Mouse (Mus musculus): Measurements from ENCODE around the gene Arv1. TPM values are rescaled to one million over a fixed set of nuclear protein-coding genes. Genes with fewer than 3 reads are reported as not detected.

Gene Arv1
- polyA plus RNA-seq (2014; fragmentation: Nextera tagmentation; extraction: Ambion mirVana) = 27.7 and 31.4 TPM in 2 replicates

DNA sequence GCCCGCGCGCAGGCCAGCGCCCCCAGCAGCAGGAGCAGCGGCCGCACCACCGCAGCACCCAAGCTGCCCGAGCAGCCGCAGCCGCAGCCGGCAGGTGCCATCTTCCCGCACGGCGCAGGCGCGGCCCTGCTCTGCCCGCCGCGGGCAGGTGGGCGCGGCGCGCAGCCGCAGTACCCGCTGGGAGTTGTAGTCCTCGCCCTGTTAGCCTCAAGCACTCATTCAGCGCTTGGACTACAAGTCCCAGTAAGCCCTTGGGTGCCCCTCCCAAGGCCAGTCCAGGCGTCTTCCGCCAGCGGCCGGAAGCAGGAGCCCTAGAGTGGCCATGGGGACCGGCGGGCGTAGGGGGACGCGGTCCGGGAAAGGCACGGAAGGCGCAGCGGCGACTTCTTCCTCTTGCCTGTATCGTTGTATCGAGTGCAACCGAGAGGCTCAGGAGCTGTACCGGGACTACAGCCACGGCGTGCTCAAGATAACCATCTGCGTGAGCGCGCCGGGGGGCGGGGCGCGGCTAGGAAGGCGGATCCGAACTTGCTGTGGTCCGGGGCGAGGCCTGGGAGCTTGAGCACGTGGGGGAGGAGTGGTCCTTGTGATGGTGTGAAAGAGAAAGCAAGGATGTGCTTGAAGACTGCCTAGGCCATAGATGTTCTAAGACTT is at the start of gene Arv1, which contains the start of gene Ttc13:
TSS of gene Arv1 (plus strand) at position 278 of the 654 bp plus-strand sequence.
TSS of gene Ttc13 (minus strand) at position 122 of the 654 bp plus-strand sequence.
- DNase-seq (ENCODE audit: low spot score) (peak; percentile 97), ATAC-seq (ENCODE audit: insufficient read depth, low FRiP score, low TSS enrichment) (peak; percentile 98)
- under 1% methylated on average over 59 of the region's 59 CpGs for WGBS
- Histone ChIP-seq H3K4me3 (ENCODE audit: low read depth, low read length) (peak within 1 kb of the TSS; percentile 91), H3K9me3 (ENCODE audit: control insufficient read depth, low read length) (no peaks in the 10 kb centered on the region), H3K36me3 (ENCODE audit: control insufficient read depth, insufficient read depth, low read length) (0 out of 2 replicates have a peak, but pooled peaks cover 2% of the 10 kb centered on the region), H3K4me1 (ENCODE audit: control insufficient read depth, insufficient read depth, low read length) (peaks cover 20% of the 10 kb centered on the region), H3K27ac (ENCODE audit: low read depth, low read length) (no peak within 1 kb of the TSS; the same call in 1 of the 2 replicates), H3K27me3 (ENCODE audit: control insufficient read depth, insufficient read depth, low read length) (no peaks in the 10 kb centered on the region), H3K4me2 (ENCODE audit: low read depth) (peak within 1 kb of the TSS; percentile 85), H3K9ac (ENCODE audit: low read length) (peak within 1 kb of the TSS; percentile 77)

DNA sequence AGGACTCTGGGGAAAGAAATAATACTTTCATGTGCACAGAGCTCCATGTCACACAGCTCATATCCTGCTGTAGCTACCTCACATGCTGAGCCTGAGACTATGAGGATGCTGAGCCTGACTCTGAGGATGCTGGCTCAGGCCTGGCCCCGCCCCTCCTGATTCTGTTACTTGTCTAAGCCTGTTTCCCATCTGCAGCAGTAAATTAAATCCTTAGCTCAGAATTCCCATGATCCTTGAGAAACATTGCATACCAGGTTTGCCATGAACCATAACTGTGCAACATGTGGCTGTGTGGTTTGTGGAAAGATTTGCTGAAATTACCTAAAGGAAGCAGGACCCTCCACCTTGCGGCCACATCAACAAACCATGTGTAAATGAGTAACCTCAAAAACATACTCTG is 49.6 kb upstream of the Arv1 start:
- H3K9me3 ChIP-seq (ENCODE audit: control insufficient read depth, low read length) = no peaks in the 10 kb centered on the region
- WGBS = 97% methylated on average over 2 of the region's 2 CpGs

DNA sequence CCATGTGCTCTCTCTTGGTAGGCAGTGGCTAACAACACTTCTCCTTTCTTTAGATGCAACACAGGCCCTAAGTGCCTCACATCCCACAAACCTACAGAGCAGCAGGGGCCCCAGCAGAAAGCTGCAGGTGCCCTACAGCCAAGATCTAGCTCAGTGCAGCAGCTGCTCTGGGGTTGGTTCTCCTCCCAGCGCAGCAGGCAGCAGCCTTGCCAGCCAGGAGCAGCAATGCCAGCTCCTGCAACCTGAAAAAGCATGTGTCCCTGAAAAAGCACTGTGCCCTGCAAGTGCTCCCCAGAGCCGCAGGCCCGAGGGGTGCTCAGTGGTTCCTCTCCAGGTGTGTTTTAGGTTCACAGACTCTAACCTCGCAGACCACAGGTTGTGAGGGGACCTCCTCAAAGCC is 45.3 kb upstream of the Arv1 start:
- Histone ChIP-seq H3K4me1 (ENCODE audit: control insufficient read depth, insufficient read depth, low read length) (no peaks in the 10 kb centered on the region), H3K4me3 (ENCODE audit: low read depth, low read length) (no peak overlapping the region), H3K9me3 (ENCODE audit: control insufficient read depth, low read length) (no peaks in the 10 kb centered on the region), H3K27me3 (ENCODE audit: control insufficient read depth, insufficient read depth, low read length) (no peaks in the 10 kb centered on the region), H3K36me3 (ENCODE audit: control insufficient read depth, insufficient read depth, low read length) (peaks cover 4% of the 10 kb centered on the region; the same call in 1 of the 2 replicates), H3K9ac (ENCODE audit: low read length) (no peak overlapping the region), H3K27ac (ENCODE audit: low read depth, low read length) (no peak overlapping the region), H3K4me2 (ENCODE audit: low read depth) (no peak overlapping the region)
- 93% methylated on average over 4 of the region's 4 CpGs for WGBS
- DNase-seq (ENCODE audit: low spot score) (no peak), ATAC-seq (ENCODE audit: insufficient read depth, low FRiP score, low TSS enrichment) (no peak)

More for the DNA sequence above, 49.6 kb upstream of the Arv1 start:
- no peak overlapping the region for H3K4me2 ChIP-seq (ENCODE audit: low read depth)
- H3K27me3 ChIP-seq (ENCODE audit: control insufficient read depth, insufficient read depth, low read length) = no peaks in the 10 kb centered on the region
- no peak overlapping the region for H3K9ac ChIP-seq (ENCODE audit: low read length)
- ATAC-seq (ENCODE audit: insufficient read depth, low FRiP score, low TSS enrichment) (no peak), DNase-seq (ENCODE audit: low spot score) (no peak)
- H3K4me3 ChIP-seq (ENCODE audit: low read depth, low read length) = no peak overlapping the region
- H3K4me1 ChIP-seq (ENCODE audit: control insufficient read depth, insufficient read depth, low read length) = no peaks in the 10 kb centered on the region
- H3K27ac ChIP-seq (ENCODE audit: low read depth, low read length) = no peak overlapping the region
- H3K36me3 ChIP-seq (ENCODE audit: control insufficient read depth, insufficient read depth, low read length) = no peaks in the 10 kb centered on the region

DNA sequence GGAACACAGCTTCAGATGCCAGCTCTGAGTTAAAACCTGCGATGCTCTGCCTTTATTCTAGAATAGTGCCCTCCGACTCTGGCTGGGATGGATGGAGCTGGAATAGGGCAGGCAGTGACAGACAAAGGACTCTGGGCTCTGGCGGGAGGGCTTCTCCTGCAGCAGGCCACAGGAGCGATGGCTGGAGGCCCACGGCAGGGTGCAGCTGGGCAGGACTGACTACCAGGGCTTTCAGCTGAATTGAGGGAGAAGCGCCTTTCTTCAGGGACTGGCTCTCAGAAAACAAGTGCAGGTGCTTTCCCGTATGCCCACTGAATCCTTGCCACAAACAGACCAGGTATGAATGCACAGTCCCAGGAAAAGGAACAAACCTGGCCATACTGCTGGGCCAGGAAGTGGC is 44.9 kb upstream of the Arv1 start:
- no peak overlapping the region for H3K4me3 ChIP-seq (ENCODE audit: low read depth, low read length)
- no peak overlapping the region for H3K9ac ChIP-seq (ENCODE audit: low read length)
- no peaks in the 10 kb centered on the region for H3K27me3 ChIP-seq (ENCODE audit: control insufficient read depth, insufficient read depth, low read length)
- no peaks in the 10 kb centered on the region for H3K4me1 ChIP-seq (ENCODE audit: control insufficient read depth, insufficient read depth, low read length)
- peaks cover 5% of the 10 kb centered on the region; the same call in 1 of the 2 replicates for H3K36me3 ChIP-seq (ENCODE audit: control insufficient read depth, insufficient read depth, low read length)
- ATAC-seq (ENCODE audit: insufficient read depth, low FRiP score, low TSS enrichment) (no peak), DNase-seq (ENCODE audit: low spot score) (no peak)
- H3K4me2 ChIP-seq (ENCODE audit: low read depth) = no peak overlapping the region
- H3K27ac ChIP-seq (ENCODE audit: low read depth, low read length) = no peak overlapping the region
- no peaks in the 10 kb centered on the region for H3K9me3 ChIP-seq (ENCODE audit: control insufficient read depth, low read length)
- 94% methylated on average over 7 of the region's 7 CpGs for WGBS

DNA sequence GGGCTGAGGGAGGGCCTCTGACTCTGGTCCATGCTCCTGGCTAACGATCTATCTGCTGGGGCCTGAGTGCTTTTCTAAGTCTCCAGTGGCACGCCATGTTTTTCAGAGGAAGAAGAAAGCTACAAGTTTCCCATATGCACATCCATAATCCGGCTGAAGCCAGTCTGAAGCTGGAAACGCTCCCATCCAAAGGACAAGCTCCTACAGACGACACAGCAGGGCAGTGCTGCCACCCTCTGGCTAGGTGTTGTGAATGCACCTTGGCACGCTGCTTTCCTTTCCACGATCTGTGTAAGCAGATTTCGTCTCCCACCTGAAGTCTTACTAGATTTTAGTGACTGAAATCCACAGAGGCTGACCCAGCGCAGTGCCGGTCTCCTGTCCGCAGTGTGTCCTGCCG is 44.5 kb upstream of the Arv1 start:
- ATAC-seq (ENCODE audit: insufficient read depth, low FRiP score, low TSS enrichment) (no peak), DNase-seq (ENCODE audit: low spot score) (peak; percentile 80)
- no peak overlapping the region for H3K4me2 ChIP-seq (ENCODE audit: low read depth)
- H3K36me3 ChIP-seq (ENCODE audit: control insufficient read depth, insufficient read depth, low read length) = peaks cover 5% of the 10 kb centered on the region; the same call in 1 of the 2 replicates
- no peak overlapping the region for H3K27ac ChIP-seq (ENCODE audit: low read depth, low read length)
- H3K27me3 ChIP-seq (ENCODE audit: control insufficient read depth, insufficient read depth, low read length) = no peaks in the 10 kb centered on the region
- no peaks in the 10 kb centered on the region for H3K4me1 ChIP-seq (ENCODE audit: control insufficient read depth, insufficient read depth, low read length)
- H3K4me3 ChIP-seq (ENCODE audit: low read depth, low read length) = no peak overlapping the region
- no peak overlapping the region for H3K9ac ChIP-seq (ENCODE audit: low read length)
- H3K9me3 ChIP-seq (ENCODE audit: control insufficient read depth, low read length) = no peaks in the 10 kb centered on the region
- 61% methylated on average over 12 of the region's 12 CpGs for WGBS

DNA sequence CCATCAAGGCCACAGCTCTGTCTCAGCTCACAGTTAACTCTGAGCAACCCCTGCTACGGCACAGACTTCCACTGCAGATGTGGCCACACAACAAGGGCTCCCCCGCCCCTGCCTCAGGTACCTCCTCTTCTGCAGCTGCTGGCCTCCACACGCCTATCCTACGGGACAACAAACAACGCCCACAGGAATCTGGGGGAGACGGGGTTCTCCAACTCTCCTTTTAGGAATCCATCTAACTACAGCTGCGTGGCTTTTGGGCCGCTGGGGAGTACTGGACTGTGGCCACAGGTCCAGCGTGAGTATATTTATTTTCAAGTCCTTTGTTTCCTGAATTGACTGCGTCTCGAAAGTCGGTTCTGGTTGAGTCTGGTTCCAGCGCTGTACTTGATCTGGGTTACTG is 43.7 kb upstream of the Arv1 start:
- no peak overlapping the region for H3K4me2 ChIP-seq (ENCODE audit: low read depth)
- H3K27me3 ChIP-seq (ENCODE audit: control insufficient read depth, insufficient read depth, low read length) = no peaks in the 10 kb centered on the region
- peaks cover 7% of the 10 kb centered on the region for H3K36me3 ChIP-seq (ENCODE audit: control insufficient read depth, insufficient read depth, low read length)
- DNase-seq (ENCODE audit: low spot score) (no peak), ATAC-seq (ENCODE audit: insufficient read depth, low FRiP score, low TSS enrichment) (no peak)
- H3K4me1 ChIP-seq (ENCODE audit: control insufficient read depth, insufficient read depth, low read length) = no peaks in the 10 kb centered on the region
- H3K4me3 ChIP-seq (ENCODE audit: low read depth, low read length) = no peak overlapping the region
- no peak overlapping the region for H3K9ac ChIP-seq (ENCODE audit: low read length)
- no peak overlapping the region for H3K27ac ChIP-seq (ENCODE audit: low read depth, low read length)
- H3K9me3 ChIP-seq (ENCODE audit: control insufficient read depth, low read length) = no peaks in the 10 kb centered on the region
- WGBS = 94% methylated on average over 13 of the region's 13 CpGs

DNA sequence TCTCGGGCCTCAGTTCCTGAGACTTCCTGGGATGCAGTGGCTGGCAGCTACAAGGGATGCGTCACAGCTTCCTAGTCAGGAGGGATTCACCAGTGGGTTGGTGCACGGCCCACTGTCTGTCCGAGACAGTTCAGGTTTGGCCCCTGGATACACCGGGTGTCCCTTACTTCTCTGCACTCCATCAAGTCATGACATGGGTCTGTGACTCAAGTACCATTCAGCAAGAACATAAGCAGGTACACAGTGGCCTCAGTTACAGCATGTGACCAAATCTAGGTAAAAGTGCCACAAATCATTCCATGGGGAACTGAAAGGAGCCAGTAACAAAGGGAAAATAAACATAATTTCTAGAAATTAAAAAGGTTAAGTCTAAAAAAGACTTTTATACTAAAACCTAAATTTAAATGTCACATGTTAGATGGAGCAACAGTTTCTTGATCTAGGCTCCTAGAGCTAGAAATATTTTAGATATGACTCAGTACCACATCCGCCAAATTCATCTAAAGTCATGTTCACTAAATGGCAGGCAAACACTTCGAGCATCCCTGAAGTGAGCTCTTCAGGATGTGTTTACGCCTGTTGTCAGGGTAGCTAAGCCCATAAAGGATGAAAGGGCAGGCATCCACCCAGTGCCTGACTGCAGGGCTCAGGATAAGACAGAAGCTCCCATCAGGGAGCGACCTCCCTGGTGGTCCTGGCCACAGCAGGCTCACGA is 40.7 kb upstream of the Arv1 start:
- peaks cover 9% of the 10 kb centered on the region for H3K36me3 ChIP-seq (ENCODE audit: control insufficient read depth, insufficient read depth, low read length)
- no peak overlapping the region for H3K4me2 ChIP-seq (ENCODE audit: low read depth)
- H3K9me3 ChIP-seq (ENCODE audit: control insufficient read depth, low read length) = no peaks in the 10 kb centered on the region
- 89% methylated on average over 10 of the region's 10 CpGs for WGBS
- no peak overlapping the region for H3K4me3 ChIP-seq (ENCODE audit: low read depth, low read length)
- H3K4me1 ChIP-seq (ENCODE audit: control insufficient read depth, insufficient read depth, low read length) = no peaks in the 10 kb centered on the region
- no peaks in the 10 kb centered on the region for H3K27me3 ChIP-seq (ENCODE audit: control insufficient read depth, insufficient read depth, low read length)
- DNase-seq (ENCODE audit: low spot score) (no peak), ATAC-seq (ENCODE audit: insufficient read depth, low FRiP score, low TSS enrichment) (no peak)
- H3K9ac ChIP-seq (ENCODE audit: low read length) = no peak overlapping the region
- no peak overlapping the region for H3K27ac ChIP-seq (ENCODE audit: low read depth, low read length)

DNA sequence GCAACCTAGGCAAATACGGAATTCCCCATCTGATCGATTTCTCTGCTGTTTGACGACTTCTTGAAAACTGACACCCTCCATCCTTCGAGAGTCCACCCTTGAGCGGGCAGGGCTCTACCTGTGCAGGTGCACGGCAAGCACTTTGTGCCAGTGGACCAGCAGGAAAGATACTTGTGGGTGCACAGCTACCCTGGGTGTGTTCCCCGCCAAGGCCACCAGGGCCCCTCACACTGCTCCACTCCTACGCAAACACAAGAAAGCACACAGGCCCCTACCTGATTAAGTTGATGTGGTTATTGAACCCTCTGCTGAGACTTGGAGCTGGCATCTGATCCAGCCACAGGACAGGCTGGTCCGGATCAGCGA is 40.2 kb upstream of the Arv1 start:
- Histone ChIP-seq H3K9ac (ENCODE audit: low read length) (no peak overlapping the region), H3K4me1 (ENCODE audit: control insufficient read depth, insufficient read depth, low read length) (no peaks in the 10 kb centered on the region), H3K27me3 (ENCODE audit: control insufficient read depth, insufficient read depth, low read length) (no peaks in the 10 kb centered on the region), H3K4me3 (ENCODE audit: low read depth, low read length) (no peak overlapping the region), H3K9me3 (ENCODE audit: control insufficient read depth, low read length) (no peaks in the 10 kb centered on the region), H3K27ac (ENCODE audit: low read depth, low read length) (no peak overlapping the region), H3K4me2 (ENCODE audit: low read depth) (no peak overlapping the region), H3K36me3 (ENCODE audit: control insufficient read depth, insufficient read depth, low read length) (peaks cover 9% of the 10 kb centered on the region)
- WGBS = 82% methylated on average over 10 of the region's 10 CpGs
- ATAC-seq (ENCODE audit: insufficient read depth, low FRiP score, low TSS enrichment) (no peak), DNase-seq (ENCODE audit: low spot score) (no peak)

DNA sequence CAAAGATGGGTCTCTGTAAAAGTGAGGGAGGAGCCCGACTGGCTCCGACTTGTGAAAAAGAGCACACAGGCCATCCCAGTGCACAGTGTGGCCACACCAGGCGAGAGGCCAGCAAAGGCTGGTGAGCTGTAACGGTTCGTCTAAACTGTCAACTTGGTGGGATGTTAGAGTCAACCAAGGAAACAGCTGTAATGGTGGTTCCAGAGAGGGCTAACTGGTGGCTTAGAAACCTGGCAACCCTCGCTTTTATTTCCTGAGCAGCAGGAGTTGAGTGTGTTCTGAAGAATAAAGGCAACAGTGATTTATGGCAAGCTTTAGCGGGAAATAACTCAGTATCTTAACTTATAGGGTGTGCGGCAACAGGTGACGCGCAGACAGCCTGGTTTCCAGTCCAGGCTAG is 39.7 kb upstream of the Arv1 start:
- no peak for DNase-seq (ENCODE audit: low spot score)
- H3K27me3 ChIP-seq (ENCODE audit: control insufficient read depth, insufficient read depth, low read length) = no peaks in the 10 kb centered on the region
- H3K4me1 ChIP-seq (ENCODE audit: control insufficient read depth, insufficient read depth, low read length) = no peaks in the 10 kb centered on the region
- 90% methylated on average over 10 of the region's 10 CpGs for WGBS
- H3K36me3 ChIP-seq (ENCODE audit: control insufficient read depth, insufficient read depth, low read length) = peaks cover 9% of the 10 kb centered on the region
- no peak overlapping the region for H3K4me2 ChIP-seq (ENCODE audit: low read depth)
- no peaks in the 10 kb centered on the region for H3K9me3 ChIP-seq (ENCODE audit: control insufficient read depth, low read length)
- no peak overlapping the region for H3K4me3 ChIP-seq (ENCODE audit: low read depth, low read length)
- H3K9ac ChIP-seq (ENCODE audit: low read length) = no peak overlapping the region
- ATAC-seq (ENCODE audit: insufficient read depth, low FRiP score, low TSS enrichment) = no peak
- H3K27ac ChIP-seq (ENCODE audit: low read depth, low read length) = no peak overlapping the region

Measured in neural tube, embryonic 11.5 days (tissue).